Mouse (Mus musculus) mesoderm, embryonic 11.5 days (tissue): ENCODE measurements at regions not wholly inside any gene's neighbourhood (a gene's known extent, or its start where the extent isn't known, plus 50 kb on each side); places are given as distances from the start of the nearest gene placed in this dataset.

ENCODE experiments used
- DNase-seq: peaks from one replicate; pipeline ENCODE4 v3.0.0-alpha.2; 2012; ENCODE audit warnings: low read depth, low spot score

- no peak for DNase-seq
Observed at GRCm38 (mm10) chr4:34105251-34105650, 55.3 kb upstream of the Spaca1 start.

GRCm38 (mm10) chr4:34114323-34114722 lies 64.3 kb upstream of the Spaca1 start:
- peak; percentile 49 for DNase-seq

GRCm38 (mm10) chr4:34117086-34117485 lies 67.1 kb upstream of the Spaca1 start:
- DNase-seq, result no peak

GRCm38 (mm10) chr4:34122959-34123520 lies 73.0 kb upstream of the Spaca1 start:
- no peak for DNase-seq

- DNase-seq, result no peak
Observed at GRCm38 (mm10) chr4:34128224-34128623, 78.2 kb upstream of the Spaca1 start.

- no peak for DNase-seq
Observed at GRCm38 (mm10) chr4:34146133-34146867, 96.3 kb upstream of the Spaca1 start.

- DNase-seq, result no peak
Observed at GRCm38 (mm10) chr4:34148956-34149739, 99.2 kb upstream of the Spaca1 start.

GRCm38 (mm10) chr4:34151605-34152347 lies 101.8 kb upstream of the Spaca1 start:
- no peak for DNase-seq

GRCm38 (mm10) chr4:34155501-34155900 lies 105.5 kb upstream of the Spaca1 start:
- no peak for DNase-seq

GRCm38 (mm10) chr4:34157818-34158511 lies 108.0 kb upstream of the Spaca1 start:
- DNase-seq, result no peak

GRCm38 (mm10) chr4:34171265-34171862 lies 121.4 kb upstream of the Spaca1 start:
- DNase-seq, result no peak

GRCm38 (mm10) chr4:34172000-34172399 lies 122.0 kb upstream of the Spaca1 start:
- DNase-seq, result no peak

GRCm38 (mm10) chr4:34177421-34177820 lies 127.4 kb upstream of the Spaca1 start:
- DNase-seq, result no peak

GRCm38 (mm10) chr4:34186522-34186921 lies 136.5 kb upstream of the Spaca1 start:
- DNase-seq, result no peak

GRCm38 (mm10) chr4:34203193-34203848 lies 153.3 kb upstream of the Spaca1 start:
- DNase-seq, result no peak

- DNase-seq, result no peak
Observed at GRCm38 (mm10) chr4:34209179-34209896, 159.3 kb upstream of the Spaca1 start.

GRCm38 (mm10) chr4:34213731-34214130 lies 163.7 kb upstream of the Spaca1 start:
- DNase-seq, result no peak

GRCm38 (mm10) chr4:34214346-34214745 lies 164.4 kb upstream of the Spaca1 start:
- no peak for DNase-seq

GRCm38 (mm10) chr4:34221915-34222314 lies 171.9 kb upstream of the Spaca1 start:
- no peak for DNase-seq
